Mouse (Mus musculus) forebrain, postnatal 0 days (tissue): ENCODE data around the gene Btrc. TPM values are rescaled to one million over a fixed set of nuclear protein-coding genes. Genes with fewer than 3 reads are reported as not detected.
"Not testable (repeated sequence)": the region's sequence is repeated elsewhere in the genome, so short reads cannot be mapped to it uniquely, and the experiment has no call there.

Source experiments
- ATAC-seq: fragments of 200-750 bp; cut with Nextera tagmentation; 2 replicates; pipeline ENCODE4 v1.8.0; 2017; ENCODE audit warnings: mild to moderate bottlenecking, moderate library complexity
- DNase-seq: peaks from one replicate; pipeline ENCODE4 v3.0.0-alpha.2; 2015
- H3K27ac ChIP-seq: fragments of 300-500 bp; sonication (generic); 2 replicates; pipeline ENCODE4 v1.5.1; 2014; ENCODE audit warnings: low read depth, mild to moderate bottlenecking, antibody characterized with exemption, low read length, moderate library complexity, mixed read lengths
- H3K27me3 ChIP-seq: fragments of 300-500 bp; sonication (generic); 2 replicates; pipeline ENCODE4 v1.6.1; 2014; ENCODE audit warnings: mild to moderate bottlenecking, low read length, mixed read lengths; ENCODE audit not compliant: insufficient read depth
- H3K36me3 ChIP-seq: fragments of 300-500 bp; sonication (generic); 2 replicates; pipeline ENCODE4 v1.6.1; 2014; ENCODE audit warnings: mild to moderate bottlenecking, moderate library complexity; ENCODE audit not compliant: insufficient read depth
- H3K4me1 ChIP-seq: fragments of 300-500 bp; sonication (generic); 2 replicates; pipeline ENCODE4 v1.6.1; 2014; ENCODE audit warnings: antibody characterized with exemption; ENCODE audit not compliant: insufficient read depth
- H3K4me2 ChIP-seq: fragments of 300-500 bp; sonication (generic); 2 replicates; pipeline ENCODE4 v1.6.1; 2014; ENCODE audit warnings: low read depth, mild to moderate bottlenecking, moderate library complexity
- H3K4me3 ChIP-seq: fragments of 300-500 bp; sonication (generic); 2 replicates; pipeline ENCODE4 v1.5.1; 2014; ENCODE audit warnings: low read depth, low read length, mixed read lengths
- H3K9ac ChIP-seq: fragments of 300-500 bp; sonication (generic); 2 replicates; pipeline ENCODE4 v1.6.1; 2014; ENCODE audit warnings: mild to moderate bottlenecking
- H3K9me3 ChIP-seq: fragments of 300-500 bp; sonication (generic); 2 replicates; pipeline ENCODE4 v1.6.1; 2016; ENCODE audit warnings: low read length
- CTCF ChIP-seq: sonication (generic); IDR thresholded peaks from 2 replicates; pipeline ENCODE4 v1.5.1; 2016; ENCODE audit warnings: antibody characterized with exemption, control low read depth, low read depth
- WGBS: fragments of 180-500 bp; shearing (Covaris S2); extraction: QIAGEN DNeasy Blood & Tissue Kit; methylation state at CpG from one replicate; pipeline ENCODE4 v1.1.7; 2014; 5-methylcytosine and 5-hydroxymethylcytosine counted together
- polyA plus RNA-seq: library from polyadenylated mRNA; unstranded; fragments of >200 nt; fragmentation: Nextera tagmentation; extraction: Ambion mirVana; gene quantifications from 2 replicates; pipeline ENCODE4 v1.2.1, GENCODE M21; 2015
- total RNA-seq: library from RNA; depleted of rRNA; stranded (reverse); fragments of >200 nt; gene quantifications from 2 replicates; pipeline ENCODE4 v1.2.3, GENCODE M21; 2014

Btrc gene
- total and polyA plus RNA-seq, 2 experiments from 2014 or later, result 46.9 to 64.7 TPM

- Histone ChIP-seq H3K4me3 (no peak overlapping the region), H3K27me3 (no peaks in the 10 kb centered on the region), H3K4me2 (no peak overlapping the region), H3K9me3 (no peaks in the 10 kb centered on the region), H3K9ac (no peak overlapping the region), H3K36me3 (no peaks in the 10 kb centered on the region), H3K27ac (no peak overlapping the region), H3K4me1 (no peaks in the 10 kb centered on the region)
- 46% methylated on average over 7 of the region's 7 CpGs for WGBS
- ATAC-seq (no peak), DNase-seq (no peak)
- no peak for TF ChIP-seq CTCF
These were observed 58.7 kb downstream of the Btrc start for GRCm38 (mm10) chr19:45422276-45422675.

GRCm38 (mm10) chr19:45428146-45428545 is 64.6 kb downstream of the Btrc start:
- no peak for ATAC-seq
- TF ChIP-seq CTCF, result no peak
- DNase-seq, result no peak
- Histone ChIP-seq H3K27ac (no peak overlapping the region), H3K4me3 (no peak overlapping the region), H3K9me3 (no peaks in the 10 kb centered on the region), H3K36me3 (no peaks in the 10 kb centered on the region), H3K4me1 (peaks cover 6% of the 10 kb centered on the region; the same call in 1 of the 2 replicates), H3K27me3 (no peaks in the 10 kb centered on the region), H3K4me2 (no peak overlapping the region), H3K9ac (no peak overlapping the region)
- 76% methylated on average over 4 of the region's 4 CpGs for whole genome bisulfite sequencing

- Histone ChIP-seq H3K4me2 (no peak overlapping the region), H3K36me3 (no peaks in the 10 kb centered on the region), H3K9ac (no peak overlapping the region), H3K27me3 (no peaks in the 10 kb centered on the region), H3K4me1 (peaks cover 6% of the 10 kb centered on the region; the same call in 1 of the 2 replicates), H3K27ac (no peak overlapping the region), H3K9me3 (no peaks in the 10 kb centered on the region), H3K4me3 (no peak overlapping the region)
- TF ChIP-seq CTCF, result 0 out of 2 replicates have a peak, but pooled peaks have one; percentile 2
- 81% methylated on average over 6 of the region's 6 CpGs for WGBS
- ATAC-seq (no peak), DNase-seq (no peak)
These were observed 67.6 kb downstream of the Btrc start for GRCm38 (mm10) chr19:45430971-45431633.

GRCm38 (mm10) chr19:45432351-45432750 is 68.8 kb downstream of the Btrc start:
- Histone ChIP-seq H3K36me3 (no peaks in the 10 kb centered on the region), H3K4me3 (no peak overlapping the region), H3K9me3 (no peaks in the 10 kb centered on the region), H3K9ac (no peak overlapping the region), H3K4me2 (no peak overlapping the region), H3K27me3 (no peaks in the 10 kb centered on the region), H3K4me1 (peaks cover 6% of the 10 kb centered on the region; the same call in 1 of the 2 replicates), H3K27ac (peak overlapping the region; percentile 36)
- TF ChIP-seq CTCF, result no peak
- WGBS, result 39% methylated on average over 3 of the region's 3 CpGs
- ATAC-seq (peak; percentile 78), DNase-seq (peak; percentile 79)

GRCm38 (mm10) chr19:45436019-45436418 is 72.5 kb downstream of the Btrc start:
- ATAC-seq, result peak; percentile 88
- not testable (repeated sequence) for H3K36me3 ChIP-seq, H3K9ac ChIP-seq, H3K4me1 ChIP-seq, H3K4me2 ChIP-seq, H3K4me3 ChIP-seq, H3K27me3 ChIP-seq, H3K9me3 ChIP-seq, H3K27ac ChIP-seq
- peak; percentile 79 for DNase-seq
- TF ChIP-seq CTCF, result peak; percentile 90

- Histone ChIP-seq H3K9me3 (no peaks in the 10 kb centered on the region), H3K27me3 (no peaks in the 10 kb centered on the region)
- WGBS, result 81% methylated on average over 4 of the region's 4 CpGs
These were observed 73.6 kb downstream of the Btrc start for GRCm38 (mm10) chr19:45437175-45437574.

GRCm38 (mm10) chr19:45438191-45438590 is 74.7 kb downstream of the Btrc start:
- H3K9ac ChIP-seq, result no peak overlapping the region
- TF ChIP-seq CTCF, result no peak
- H3K27me3 ChIP-seq, result no peaks in the 10 kb centered on the region
- no peaks in the 10 kb centered on the region for H3K4me1 ChIP-seq
- 95% methylated on average over 5 of the region's 5 CpGs for WGBS
- no peak overlapping the region for H3K27ac ChIP-seq
- no peak overlapping the region for H3K4me3 ChIP-seq
- ATAC-seq (no peak), DNase-seq (no peak)
- no peaks in the 10 kb centered on the region for H3K36me3 ChIP-seq
- H3K9me3 ChIP-seq, result no peaks in the 10 kb centered on the region
- H3K4me2 ChIP-seq, result no peak overlapping the region

More at GRCm38 (mm10) chr19:45437175-45437574, 73.6 kb downstream of the Btrc start:
- no peaks in the 10 kb centered on the region for H3K36me3 ChIP-seq
- TF ChIP-seq CTCF, result no peak
- no peak overlapping the region for H3K4me2 ChIP-seq
- ATAC-seq, result no peak
- H3K27ac ChIP-seq, result no peak overlapping the region
- no peak for DNase-seq
- H3K9ac ChIP-seq, result no peak overlapping the region
- H3K4me3 ChIP-seq, result no peak overlapping the region
- peaks cover 6% of the 10 kb centered on the region; the same call in 1 of the 2 replicates for H3K4me1 ChIP-seq
